Mouse (Mus musculus): ENCODE measurements around the gene Kctd17. TPM values are rescaled to one million over a fixed set of nuclear protein-coding genes. Genes with fewer than 3 reads are reported as not detected.

The Kctd17 gene
- polyA plus RNA-seq, 1 experiment from 2014 or later, result 36.0 TPM

DNA sequence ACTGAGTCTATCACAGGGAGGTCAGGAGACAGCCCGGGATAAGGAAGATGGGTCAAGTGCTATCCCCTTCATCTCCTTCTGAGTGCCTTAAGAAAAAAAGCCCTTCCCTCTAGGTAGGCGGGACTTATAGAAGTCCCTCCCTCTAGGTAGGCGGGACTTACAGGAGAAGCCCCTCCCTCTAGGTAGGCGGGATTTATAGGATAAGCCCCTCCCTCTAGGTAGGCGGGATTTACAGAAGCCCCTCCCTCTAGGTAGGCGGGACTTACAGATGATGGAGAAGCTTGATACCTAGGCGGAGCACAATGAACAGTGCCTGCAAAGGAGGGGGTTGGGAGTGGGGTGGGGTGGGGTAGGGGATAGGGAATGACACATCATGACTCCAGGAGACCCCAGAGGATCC is 51.7 kb downstream of the Kctd17 start:
- H3K36me3 ChIP-seq (replicated peaks; ENCODE audit: control insufficient read depth, insufficient read depth, low read depth, low read length), result no peaks in the 10 kb centered on the region
- WGBS, result 75% methylated on average over 7 of the region's 7 CpGs
- no peak overlapping the region for H3K9ac ChIP-seq (replicated peaks; ENCODE audit: low read length)
- no peak for ATAC-seq (replicated peaks; ENCODE audit: insufficient number of reproducible peaks, low FRiP score, low TSS enrichment, low read depth)
- H3K4me3 ChIP-seq (ENCODE audit: low read depth, low read length), result no peak overlapping the region
- H3K4me2 ChIP-seq (ENCODE audit: low read depth, low read length), result no peak overlapping the region
- no peaks in the 10 kb centered on the region for H3K9me3 ChIP-seq (replicated peaks; ENCODE audit: control insufficient read depth, low read length)
- no peaks in the 10 kb centered on the region for H3K27me3 ChIP-seq (ENCODE audit: control insufficient read depth, insufficient read depth, low read length)
- no peak for DNase-seq (ENCODE audit: low spot score)
- no peak overlapping the region for H3K27ac ChIP-seq (replicated peaks; ENCODE audit: low read depth, low read length)
- no peaks in the 10 kb centered on the region for H3K4me1 ChIP-seq (ENCODE audit: control insufficient read depth, insufficient read depth, low read length)

DNA sequence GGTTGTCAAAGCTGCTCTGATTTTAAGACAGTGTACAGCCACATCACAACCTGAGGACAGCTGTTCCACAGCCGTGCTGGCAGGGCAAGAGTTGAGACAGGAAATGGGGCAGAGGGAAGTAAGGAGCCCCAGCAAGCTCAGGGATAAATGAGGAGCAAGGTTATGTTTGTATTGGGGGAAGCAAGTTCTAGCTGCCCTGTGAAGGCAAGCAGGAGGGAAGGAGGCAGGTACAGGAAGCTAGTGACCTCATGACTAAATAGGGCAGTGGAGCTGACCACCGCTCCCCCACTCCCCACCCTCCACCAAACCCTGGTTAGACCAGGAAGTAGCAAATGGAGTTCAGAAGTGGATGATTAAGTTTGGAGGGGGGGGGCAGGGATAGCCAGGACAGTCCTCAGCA is 52.6 kb downstream of the Kctd17 start:
- no peaks in the 10 kb centered on the region for H3K27me3 ChIP-seq (ENCODE audit: control insufficient read depth, insufficient read depth, low read length)
- DNase-seq (ENCODE audit: low spot score) (no peak), ATAC-seq (replicated peaks; ENCODE audit: insufficient number of reproducible peaks, low FRiP score, low TSS enrichment, low read depth) (no peak)
- 58% methylated on average over 2 of the region's 2 CpGs for WGBS
- no peak overlapping the region for H3K4me2 ChIP-seq (ENCODE audit: low read depth, low read length)
- no peaks in the 10 kb centered on the region for H3K9me3 ChIP-seq (replicated peaks; ENCODE audit: control insufficient read depth, low read length)
- H3K27ac ChIP-seq (replicated peaks; ENCODE audit: low read depth, low read length), result no peak overlapping the region
- H3K4me3 ChIP-seq (ENCODE audit: low read depth, low read length), result no peak overlapping the region
- no peaks in the 10 kb centered on the region for H3K36me3 ChIP-seq (replicated peaks; ENCODE audit: control insufficient read depth, insufficient read depth, low read depth, low read length)
- H3K9ac ChIP-seq (replicated peaks; ENCODE audit: low read length), result no peak overlapping the region
- no peaks in the 10 kb centered on the region for H3K4me1 ChIP-seq (ENCODE audit: control insufficient read depth, insufficient read depth, low read length)

DNA sequence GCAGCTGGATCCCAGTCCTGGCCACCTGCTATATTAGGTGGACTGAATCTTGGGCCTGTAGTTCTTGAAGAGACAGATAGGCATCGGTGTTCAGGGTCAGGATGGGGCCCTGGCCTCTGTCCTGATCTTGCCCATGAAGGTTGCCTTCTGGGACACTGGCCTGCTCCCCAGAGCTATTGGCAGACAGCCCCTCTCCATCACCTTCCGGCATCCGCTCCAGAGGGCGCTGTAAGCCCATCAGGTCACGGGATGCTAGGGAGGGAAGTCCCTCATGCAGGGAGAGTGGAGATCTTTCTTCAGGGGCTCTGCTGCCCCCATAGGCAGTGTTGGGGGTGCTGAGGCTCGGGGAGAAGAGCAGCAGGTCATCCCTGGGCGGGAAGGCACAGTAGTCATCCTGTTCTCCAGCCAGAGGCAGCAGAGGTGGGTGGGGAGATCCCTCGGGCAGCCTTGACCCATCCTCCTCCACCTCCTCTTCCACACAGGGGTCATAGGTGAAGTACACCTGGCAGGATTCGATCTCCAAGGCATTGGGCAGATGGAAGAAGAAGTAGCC is 53.2 kb downstream of the Kctd17 start:
- no peaks in the 10 kb centered on the region for H3K4me1 ChIP-seq (ENCODE audit: control insufficient read depth, insufficient read depth, low read length)
- WGBS, result 49% methylated on average over 9 of the region's 9 CpGs
- no peak overlapping the region for H3K9ac ChIP-seq (replicated peaks; ENCODE audit: low read length)
- DNase-seq (ENCODE audit: low spot score) (no peak), ATAC-seq (replicated peaks; ENCODE audit: insufficient number of reproducible peaks, low FRiP score, low TSS enrichment, low read depth) (no peak)
- H3K27ac ChIP-seq (replicated peaks; ENCODE audit: low read depth, low read length), result no peak overlapping the region
- H3K9me3 ChIP-seq (replicated peaks; ENCODE audit: control insufficient read depth, low read length), result no peaks in the 10 kb centered on the region
- no peaks in the 10 kb centered on the region for H3K27me3 ChIP-seq (ENCODE audit: control insufficient read depth, insufficient read depth, low read length)
- no peak overlapping the region for H3K4me2 ChIP-seq (ENCODE audit: low read depth, low read length)
- no peak overlapping the region for H3K4me3 ChIP-seq (ENCODE audit: low read depth, low read length)
- no peaks in the 10 kb centered on the region for H3K36me3 ChIP-seq (replicated peaks; ENCODE audit: control insufficient read depth, insufficient read depth, low read depth, low read length)

DNA sequence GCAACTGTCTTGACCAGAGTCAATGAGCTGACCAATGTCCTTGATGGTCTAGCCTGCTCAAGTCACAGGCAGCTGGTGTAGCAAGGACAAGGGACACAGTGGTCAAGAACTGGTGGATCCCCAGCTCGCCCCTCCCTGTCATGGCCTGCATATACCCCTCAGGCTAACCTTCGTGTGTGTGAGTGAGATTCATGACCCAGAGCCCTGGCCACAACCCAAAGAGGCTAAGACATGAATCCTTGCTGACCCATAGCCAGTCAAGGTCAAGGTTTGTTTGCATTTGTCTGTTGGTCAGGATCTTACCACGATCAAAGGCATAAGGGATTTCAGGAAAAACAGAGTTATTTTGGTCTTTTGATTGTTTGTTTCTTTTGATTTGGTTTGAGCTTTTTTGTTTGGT is 54.2 kb downstream of the Kctd17 start:
- no peak overlapping the region for H3K4me3 ChIP-seq (ENCODE audit: low read depth, low read length)
- H3K4me1 ChIP-seq (ENCODE audit: control insufficient read depth, insufficient read depth, low read length), result no peaks in the 10 kb centered on the region
- no peaks in the 10 kb centered on the region for H3K27me3 ChIP-seq (ENCODE audit: control insufficient read depth, insufficient read depth, low read length)
- DNase-seq (ENCODE audit: low spot score), result no peak
- no peak overlapping the region for H3K9ac ChIP-seq (replicated peaks; ENCODE audit: low read length)
- 67% methylated on average over 3 of the region's 3 CpGs for WGBS
- H3K4me2 ChIP-seq (ENCODE audit: low read depth, low read length), result no peak overlapping the region
- H3K9me3 ChIP-seq (replicated peaks; ENCODE audit: control insufficient read depth, low read length), result no peaks in the 10 kb centered on the region
- ATAC-seq (replicated peaks; ENCODE audit: insufficient number of reproducible peaks, low FRiP score, low TSS enrichment, low read depth), result no peak
- H3K36me3 ChIP-seq (replicated peaks; ENCODE audit: control insufficient read depth, insufficient read depth, low read depth, low read length), result no peaks in the 10 kb centered on the region
- H3K27ac ChIP-seq (replicated peaks; ENCODE audit: low read depth, low read length), result no peak overlapping the region

DNA sequence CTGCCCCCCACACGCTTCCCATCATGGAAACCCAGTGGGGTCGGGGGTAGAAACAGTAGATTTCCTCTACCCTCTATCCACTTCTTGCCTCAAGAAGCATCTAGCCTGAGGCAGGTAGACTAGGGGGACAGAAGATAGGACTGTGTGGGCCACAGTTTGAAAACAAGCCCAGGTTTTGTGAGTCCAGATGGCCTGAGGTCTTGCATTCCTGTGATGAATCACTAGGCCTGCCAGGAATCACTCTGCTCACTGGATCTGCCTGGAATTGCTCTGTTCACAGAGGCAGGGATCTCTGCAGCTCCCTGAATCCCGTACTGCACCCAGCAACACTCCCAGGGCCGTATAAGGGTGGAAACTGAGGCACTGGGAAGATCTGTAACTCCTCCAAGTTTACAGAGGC is 54.9 kb downstream of the Kctd17 start:
- Histone ChIP-seq H3K27me3 (ENCODE audit: control insufficient read depth, insufficient read depth, low read length) (no peaks in the 10 kb centered on the region), H3K9me3 (replicated peaks; ENCODE audit: control insufficient read depth, low read length) (no peaks in the 10 kb centered on the region), H3K4me1 (ENCODE audit: control insufficient read depth, insufficient read depth, low read length) (no peaks in the 10 kb centered on the region), H3K4me3 (ENCODE audit: low read depth, low read length) (no peak overlapping the region), H3K36me3 (replicated peaks; ENCODE audit: control insufficient read depth, insufficient read depth, low read depth, low read length) (no peaks in the 10 kb centered on the region), H3K9ac (replicated peaks; ENCODE audit: low read length) (no peak overlapping the region), H3K4me2 (ENCODE audit: low read depth, low read length) (no peak overlapping the region), H3K27ac (replicated peaks; ENCODE audit: low read depth, low read length) (no peak overlapping the region)
- DNase-seq (ENCODE audit: low spot score), result no peak
- ATAC-seq (replicated peaks; ENCODE audit: insufficient number of reproducible peaks, low FRiP score, low TSS enrichment, low read depth), result no peak
- 63% methylated on average over 4 of the region's 4 CpGs for WGBS

DNA sequence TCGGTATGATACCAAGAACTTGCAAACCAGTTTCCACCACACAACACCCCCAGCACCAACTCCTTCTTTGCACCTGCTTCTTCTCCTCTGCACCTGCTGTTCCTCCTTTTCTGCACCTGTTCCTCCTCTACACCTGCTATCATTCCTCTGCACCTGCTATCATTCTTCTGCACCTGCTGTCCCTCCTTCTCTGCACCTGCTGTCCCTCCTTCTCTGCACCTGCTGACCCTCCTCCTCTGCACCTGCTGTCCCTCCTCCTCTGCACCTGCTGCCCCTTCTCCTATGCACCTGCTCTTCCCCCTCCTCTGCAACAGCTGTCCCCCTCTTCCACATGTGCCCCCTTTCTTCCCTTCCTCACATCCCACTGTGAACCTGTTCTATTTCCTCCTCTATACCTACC is 58.2 kb downstream of the Kctd17 start:
- Histone ChIP-seq H3K4me2 (ENCODE audit: low read depth, low read length) (no peak overlapping the region), H3K9ac (replicated peaks; ENCODE audit: low read length) (no peak overlapping the region), H3K27me3 (ENCODE audit: control insufficient read depth, insufficient read depth, low read length) (no peaks in the 10 kb centered on the region), H3K9me3 (replicated peaks; ENCODE audit: control insufficient read depth, low read length) (no peaks in the 10 kb centered on the region), H3K36me3 (replicated peaks; ENCODE audit: control insufficient read depth, insufficient read depth, low read depth, low read length) (no peaks in the 10 kb centered on the region), H3K27ac (replicated peaks; ENCODE audit: low read depth, low read length) (no peak overlapping the region), H3K4me1 (ENCODE audit: control insufficient read depth, insufficient read depth, low read length) (no peaks in the 10 kb centered on the region), H3K4me3 (ENCODE audit: low read depth, low read length) (no peak overlapping the region)
- ATAC-seq (replicated peaks; ENCODE audit: insufficient number of reproducible peaks, low FRiP score, low TSS enrichment, low read depth) (no peak), DNase-seq (ENCODE audit: low spot score) (no peak)
- 70% methylated on average over 1 of the region's 1 CpGs for WGBS

DNA sequence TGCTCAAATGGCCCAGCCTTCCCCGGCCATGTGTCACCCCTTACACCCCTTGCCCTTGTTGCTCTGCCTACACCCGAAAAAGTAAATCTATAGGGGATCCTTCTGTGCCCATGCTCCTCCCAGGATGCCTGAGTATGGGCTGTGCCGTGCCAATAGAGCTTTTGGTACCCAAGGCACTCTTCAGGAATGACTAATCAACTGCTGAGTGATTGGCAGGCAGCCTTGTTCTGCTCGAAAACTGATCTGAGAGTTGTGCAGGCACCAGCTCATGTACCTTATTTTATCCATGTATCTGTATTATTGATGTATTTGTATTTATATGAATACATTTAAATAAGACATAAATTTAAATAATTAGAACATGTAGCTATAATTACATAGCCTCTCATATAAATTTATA is 58.7 kb downstream of the Kctd17 start:
- Histone ChIP-seq H3K4me3 (ENCODE audit: low read depth, low read length) (no peak overlapping the region), H3K4me1 (ENCODE audit: control insufficient read depth, insufficient read depth, low read length) (no peaks in the 10 kb centered on the region), H3K9ac (replicated peaks; ENCODE audit: low read length) (no peak overlapping the region), H3K4me2 (ENCODE audit: low read depth, low read length) (no peak overlapping the region), H3K36me3 (replicated peaks; ENCODE audit: control insufficient read depth, insufficient read depth, low read depth, low read length) (no peaks in the 10 kb centered on the region), H3K27me3 (ENCODE audit: control insufficient read depth, insufficient read depth, low read length) (no peaks in the 10 kb centered on the region), H3K9me3 (replicated peaks; ENCODE audit: control insufficient read depth, low read length) (no peaks in the 10 kb centered on the region), H3K27ac (replicated peaks; ENCODE audit: low read depth, low read length) (no peak overlapping the region)
- DNase-seq (ENCODE audit: low spot score) (no peak), ATAC-seq (replicated peaks; ENCODE audit: insufficient number of reproducible peaks, low FRiP score, low TSS enrichment, low read depth) (no peak)
- WGBS, result 74% methylated on average over 4 of the region's 4 CpGs

Data from embryonic facial prominence, embryonic 11.5 days (tissue).